Mouse (Mus musculus) CD8-positive naive resting alpha-beta T cell, adult 2 months (primary cell): ENCODE measurements around the gene Zfp683.

Experiments used
- DNase-seq, 2 experiments: peaks; one replicate each; pipeline ENCODE4 v3.0.0; 2022; ENCODE audit warnings: low read depth in 2 of 2, low spot score in 2 of 2

Zfp683 gene

DNA sequence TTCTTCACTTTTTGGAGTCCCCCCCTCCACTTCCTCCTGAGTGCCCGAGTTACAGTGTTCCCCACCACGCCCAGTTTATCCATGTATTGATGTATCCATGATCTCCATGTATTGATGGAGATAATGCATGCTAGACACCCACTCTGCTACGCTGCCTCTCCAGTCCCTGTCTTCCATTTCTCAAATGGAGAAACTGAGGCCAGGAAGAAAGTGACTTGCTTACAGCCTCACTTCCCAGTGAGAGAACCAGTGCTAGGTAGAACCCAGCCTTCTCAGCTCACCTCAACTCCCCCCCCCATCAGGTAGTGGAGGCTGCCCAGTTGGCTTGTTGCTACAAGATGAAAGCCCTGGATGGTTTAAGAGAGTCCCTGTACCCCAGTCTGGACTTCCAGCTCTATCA lies at the start of gene Zfp683:
Gene Zfp683 (plus strand): TSS at position 301 of the 400 bp plus-strand sequence.
- DNase-seq = no peak

DNA sequence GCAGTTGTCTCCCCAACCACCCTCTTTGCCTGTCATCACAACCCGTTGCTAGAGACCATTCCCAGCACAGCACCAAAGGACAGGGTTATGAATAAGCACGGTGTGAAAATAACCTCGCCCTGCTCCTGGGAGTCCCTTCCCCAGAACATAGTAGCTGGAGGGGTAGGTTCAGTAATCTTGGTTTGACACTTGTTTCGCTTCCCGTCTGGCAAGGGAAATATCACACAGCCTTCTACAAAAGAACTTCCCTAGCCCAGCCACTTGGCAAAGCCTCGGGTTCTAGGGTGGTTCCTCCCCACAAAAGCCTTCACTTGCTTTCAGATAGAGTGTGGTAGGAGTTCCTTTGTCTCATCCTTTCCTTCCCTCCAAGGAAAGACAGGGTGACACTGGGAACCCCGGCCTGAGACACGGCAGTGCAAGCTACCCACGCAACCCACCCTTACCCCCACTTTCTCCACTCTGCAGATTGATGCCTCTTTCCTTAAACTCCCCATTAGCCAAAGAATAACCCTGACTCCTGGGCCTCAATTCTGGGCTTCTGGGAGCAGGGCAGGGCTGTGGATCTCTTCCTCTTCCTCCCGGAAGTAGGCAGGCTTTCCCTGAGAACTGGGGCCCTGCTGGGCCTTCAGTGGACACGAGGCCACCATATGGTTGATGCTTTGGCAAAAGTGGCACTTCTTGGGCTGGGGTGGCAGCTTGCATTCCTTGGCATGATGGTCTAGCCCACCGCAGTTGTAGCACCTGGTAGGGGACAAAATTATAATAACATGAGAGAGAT lies 47.9 kb upstream of the Zfp683 start:
- DNase-seq = no peak

DNA sequence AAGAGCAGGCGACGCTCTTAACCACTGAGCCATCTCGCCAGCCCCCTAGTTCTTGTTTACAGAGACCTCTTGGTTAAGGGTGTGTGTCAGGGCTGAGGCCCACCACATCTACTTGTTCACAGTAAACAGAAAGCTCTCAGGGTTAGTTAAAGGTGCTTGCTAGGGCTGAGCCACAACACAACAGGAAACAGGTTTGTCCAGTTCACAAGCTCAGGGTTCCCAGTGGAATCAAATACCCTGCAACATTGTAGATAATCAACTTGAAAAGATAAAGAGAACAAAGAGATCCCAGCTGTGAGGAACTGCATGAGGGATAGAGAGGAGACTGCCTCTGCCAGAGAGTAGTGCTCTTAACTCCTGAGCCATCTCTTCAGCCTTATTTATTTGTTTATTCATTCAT lies 46.8 kb upstream of the Zfp683 start:
- DNase-seq = no peak

DNA sequence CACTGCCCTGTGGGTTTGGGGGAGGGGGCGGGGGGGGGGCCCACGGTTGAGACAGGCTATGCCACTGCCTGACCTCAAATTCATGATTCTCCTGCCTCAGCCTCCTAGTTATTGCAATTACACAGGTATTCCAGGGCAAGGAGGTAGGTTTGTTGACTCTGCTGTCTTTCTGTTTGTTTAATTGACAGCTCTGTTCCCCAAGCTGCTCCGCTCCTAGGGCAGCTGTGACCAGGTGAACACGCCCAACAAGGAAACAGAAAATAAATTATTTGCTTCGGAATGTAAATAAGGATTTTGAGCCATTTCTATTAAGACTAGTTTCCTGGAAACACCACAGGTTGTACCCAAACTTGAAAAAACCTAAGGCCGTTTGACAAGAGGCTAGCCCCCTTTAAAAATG lies 43.9 kb upstream of the Zfp683 start:
- no peak for DNase-seq

DNA sequence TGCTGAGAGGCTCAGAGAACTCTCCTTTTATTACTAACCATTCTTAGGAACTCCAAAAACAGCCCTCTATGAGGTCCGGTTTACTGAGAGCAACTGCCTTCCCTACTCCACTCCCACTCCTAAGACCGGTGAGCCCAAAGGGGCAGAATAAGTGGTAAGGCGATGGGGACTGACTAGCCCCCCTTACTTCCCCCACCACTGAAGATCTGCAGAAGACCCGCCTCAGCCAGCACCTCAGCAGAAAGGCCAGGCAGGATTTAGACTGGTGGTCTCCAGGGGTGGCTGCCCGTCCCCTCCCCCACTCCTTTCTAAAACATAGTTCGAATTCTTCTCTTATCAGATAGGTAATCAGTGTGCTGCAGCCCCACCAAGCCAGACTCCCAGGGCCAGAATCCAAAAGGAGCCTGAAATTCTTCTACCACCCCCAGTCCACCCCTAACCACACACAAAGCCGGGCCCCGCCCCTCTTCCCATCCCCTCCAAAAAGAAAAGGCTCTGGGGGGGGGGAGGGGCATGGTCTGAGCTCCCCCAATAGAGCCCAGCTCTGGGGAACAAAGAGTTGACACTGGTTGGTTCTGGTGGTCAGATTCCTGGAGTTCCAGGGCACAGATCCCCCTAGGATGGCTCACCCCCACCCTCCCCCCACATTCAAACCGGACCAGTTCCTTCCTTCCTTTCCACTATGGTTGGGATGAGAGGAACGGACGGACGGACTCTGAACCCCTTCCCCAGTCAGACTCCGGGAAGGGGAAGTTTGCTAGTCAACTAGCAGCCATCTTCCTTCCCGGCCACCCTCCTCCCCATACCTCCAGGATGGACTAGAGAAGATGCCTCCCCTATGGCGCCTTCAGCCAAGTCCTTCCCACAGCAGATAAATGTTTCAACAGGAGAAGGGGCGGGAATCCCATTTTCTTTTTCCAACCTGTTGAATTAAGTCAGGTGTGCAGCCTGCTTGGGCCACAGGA lies 41.9 kb upstream of the Zfp683 start:
- no peak for DNase-seq

DNA sequence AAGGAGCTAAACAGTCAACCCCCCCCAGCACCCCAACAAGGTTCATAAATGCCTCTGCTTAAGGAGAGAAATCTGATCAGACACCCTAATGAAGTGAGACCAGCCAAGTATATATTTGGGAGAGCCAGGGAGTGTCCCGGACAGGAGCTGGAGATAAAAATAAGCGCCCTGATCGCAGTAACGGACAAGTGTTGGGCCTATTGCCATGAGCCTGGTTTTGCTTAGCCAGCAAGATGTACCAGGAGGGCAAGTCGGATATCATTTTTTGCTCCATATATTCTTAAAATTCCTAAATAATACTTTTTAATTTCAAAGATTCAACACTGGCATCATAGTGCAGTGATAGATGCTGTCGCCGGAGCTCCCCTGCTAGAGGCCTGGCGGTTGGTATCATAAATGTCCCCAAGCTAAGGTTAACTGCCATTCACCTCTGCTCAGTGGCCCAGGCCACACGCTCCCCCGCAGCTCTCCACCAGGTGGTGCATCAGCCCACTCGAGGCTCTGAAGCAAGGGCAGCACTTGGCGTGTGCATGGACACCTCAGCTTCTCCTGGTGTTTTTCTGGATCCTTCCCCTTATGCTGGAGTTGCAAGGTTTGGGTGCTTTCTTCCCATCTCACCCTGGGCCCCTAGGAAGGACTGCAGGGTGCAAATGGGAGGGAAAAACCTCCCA lies 40.6 kb upstream of the Zfp683 start:
- DNase-seq = peak in 1 of 2 experiments; percentile 29

DNA sequence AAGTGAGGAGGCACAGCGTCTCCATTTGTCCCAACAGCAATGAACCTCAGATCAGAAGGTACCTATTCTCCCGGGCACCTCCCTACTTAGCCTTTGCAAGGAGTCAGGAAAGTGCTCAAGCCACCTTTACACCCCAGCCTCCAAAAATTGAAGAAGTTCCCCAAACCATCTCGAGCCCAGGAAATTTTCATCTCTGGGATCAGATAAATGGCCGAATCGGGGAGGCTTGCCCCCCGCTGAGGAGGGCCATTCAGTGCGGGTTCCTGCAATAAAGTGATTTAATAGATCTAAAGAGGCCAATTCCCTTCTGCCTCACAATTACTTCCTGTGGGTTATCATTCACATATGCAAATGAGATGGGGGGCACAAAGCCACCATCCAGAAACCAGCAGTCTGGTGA lies 37.4 kb upstream of the Zfp683 start:
- DNase-seq = no peak

DNA sequence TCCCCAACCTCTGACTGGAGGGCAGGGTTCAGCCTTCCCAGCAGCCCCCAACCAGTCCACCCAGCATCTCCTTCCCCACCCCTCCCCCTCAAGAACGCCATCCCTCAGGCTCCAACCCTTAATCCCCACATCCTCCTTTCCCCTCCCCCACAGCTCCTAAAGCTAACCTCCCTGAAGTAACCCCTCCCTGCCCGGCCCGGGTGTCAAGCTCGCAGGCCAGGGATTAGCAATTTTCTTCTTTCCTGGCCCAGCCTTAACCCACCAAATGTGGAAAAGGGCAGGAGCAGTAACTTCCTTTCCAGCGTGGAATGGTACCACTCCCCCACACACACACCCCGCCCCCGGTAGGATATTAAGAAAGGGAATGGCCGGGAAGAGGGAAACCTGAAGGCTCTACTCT lies 36.9 kb upstream of the Zfp683 start:
- no peak for DNase-seq

DNA sequence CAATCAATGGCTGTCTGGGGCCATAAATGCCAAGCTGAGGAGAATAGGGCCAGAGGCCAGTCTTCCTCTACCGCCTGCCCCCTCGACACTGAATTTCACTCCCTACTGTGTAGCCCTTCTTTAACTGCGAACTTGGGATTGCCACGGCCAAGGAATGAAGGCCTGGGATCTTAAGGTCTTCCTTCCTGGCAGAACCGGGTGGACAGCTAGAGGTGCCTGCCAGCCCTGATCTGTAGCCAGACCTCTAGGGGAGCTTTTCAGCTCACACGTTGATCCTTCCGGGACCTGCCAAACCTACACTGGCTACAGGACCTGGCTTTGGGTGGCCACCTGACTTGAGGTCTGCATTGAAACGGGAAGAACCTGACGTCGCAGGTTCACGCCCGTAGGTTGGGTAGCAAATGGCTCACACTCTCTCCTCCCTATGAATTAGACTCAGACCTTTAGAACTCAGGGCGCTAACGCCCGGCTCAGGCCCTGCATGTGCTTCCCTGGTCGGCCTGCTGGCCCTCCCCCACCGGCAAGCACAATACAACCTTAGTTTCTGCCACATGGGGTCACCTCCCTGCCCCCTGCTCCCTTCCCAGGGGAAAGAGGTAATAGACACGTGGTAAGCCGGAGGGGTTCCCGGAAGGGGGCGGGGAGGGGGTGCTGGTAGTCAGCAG lies 36.3 kb upstream of the Zfp683 start:
- no peak for DNase-seq

DNA sequence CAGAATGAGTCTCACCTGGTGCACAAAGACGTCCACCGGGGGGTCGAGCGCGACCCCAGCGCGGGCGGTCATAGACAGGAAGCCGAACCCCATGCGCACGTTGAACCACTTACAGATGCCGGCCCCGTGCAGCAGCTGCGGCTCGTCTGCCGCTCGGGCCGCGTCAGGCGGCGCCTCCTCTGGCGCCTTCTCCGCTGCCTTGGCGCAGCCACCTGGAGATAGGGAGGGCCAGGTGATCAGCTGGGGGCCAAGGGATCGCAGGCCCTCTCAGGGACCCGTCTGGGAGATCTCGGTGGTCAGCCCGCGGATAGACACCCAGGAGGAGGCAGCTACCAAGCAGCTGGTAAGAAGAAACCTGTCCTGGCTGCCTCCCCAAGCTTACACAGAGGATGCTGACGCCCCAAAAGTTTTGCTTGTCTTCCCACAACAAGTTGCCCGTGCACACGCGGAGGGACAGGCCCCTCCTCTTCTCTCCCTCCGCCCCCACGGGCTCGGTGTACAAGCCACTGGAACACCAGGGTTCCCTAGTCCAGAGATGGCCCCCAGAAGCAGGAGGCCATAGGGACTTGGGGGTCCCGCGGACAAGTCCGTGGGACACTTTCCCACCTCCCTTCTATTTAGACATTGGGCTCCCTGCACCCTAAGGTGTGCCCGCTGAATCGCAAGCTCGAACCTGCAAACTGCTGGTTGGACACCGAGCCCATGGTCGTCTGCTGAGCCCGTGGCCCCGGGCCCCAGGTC lies 35.4 kb upstream of the Zfp683 start:
- no peak for DNase-seq

DNA sequence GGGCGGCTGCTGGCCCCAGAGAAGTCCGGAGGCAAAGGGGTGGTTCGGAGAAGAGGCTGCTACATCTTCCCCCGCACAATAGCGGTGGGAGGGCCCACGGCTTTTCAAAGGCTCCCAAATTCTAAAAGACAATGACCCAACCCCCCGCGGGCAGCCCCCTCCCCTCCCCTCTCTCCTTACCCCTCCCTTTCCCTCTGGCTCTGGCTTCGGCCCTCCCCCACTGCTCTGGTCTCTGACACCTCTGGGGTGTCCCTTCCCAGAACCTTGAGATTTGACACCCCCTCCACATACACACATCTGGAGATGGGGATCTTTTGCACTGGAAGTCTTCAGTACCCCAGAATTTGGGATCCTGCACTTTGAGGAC lies 34.9 kb upstream of the Zfp683 start, which contains the start of gene Lin28a:
Gene Lin28a (minus strand): TSS at position 63 of the 367 bp plus-strand sequence.
- DNase-seq = no peak

DNA sequence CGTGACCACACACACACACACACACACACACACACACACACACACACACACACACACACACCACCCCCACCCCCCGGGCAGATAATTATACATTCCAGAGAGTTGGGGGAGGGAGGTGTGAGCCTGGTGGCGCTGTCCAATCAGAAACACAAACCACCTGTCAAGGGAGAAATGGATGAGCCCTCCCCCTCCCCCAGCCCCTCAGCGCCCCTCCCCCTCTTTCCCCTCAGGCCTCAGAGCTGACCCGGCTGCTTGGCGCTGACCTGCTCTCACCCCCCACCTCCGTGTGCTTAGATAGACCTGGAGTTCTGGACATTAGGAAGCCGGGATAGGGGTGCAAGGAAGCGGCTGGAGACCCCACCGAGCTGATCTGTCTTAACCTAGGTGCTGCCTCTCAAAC lies 34.4 kb upstream of the Zfp683 start:
- DNase-seq = no peak

DNA sequence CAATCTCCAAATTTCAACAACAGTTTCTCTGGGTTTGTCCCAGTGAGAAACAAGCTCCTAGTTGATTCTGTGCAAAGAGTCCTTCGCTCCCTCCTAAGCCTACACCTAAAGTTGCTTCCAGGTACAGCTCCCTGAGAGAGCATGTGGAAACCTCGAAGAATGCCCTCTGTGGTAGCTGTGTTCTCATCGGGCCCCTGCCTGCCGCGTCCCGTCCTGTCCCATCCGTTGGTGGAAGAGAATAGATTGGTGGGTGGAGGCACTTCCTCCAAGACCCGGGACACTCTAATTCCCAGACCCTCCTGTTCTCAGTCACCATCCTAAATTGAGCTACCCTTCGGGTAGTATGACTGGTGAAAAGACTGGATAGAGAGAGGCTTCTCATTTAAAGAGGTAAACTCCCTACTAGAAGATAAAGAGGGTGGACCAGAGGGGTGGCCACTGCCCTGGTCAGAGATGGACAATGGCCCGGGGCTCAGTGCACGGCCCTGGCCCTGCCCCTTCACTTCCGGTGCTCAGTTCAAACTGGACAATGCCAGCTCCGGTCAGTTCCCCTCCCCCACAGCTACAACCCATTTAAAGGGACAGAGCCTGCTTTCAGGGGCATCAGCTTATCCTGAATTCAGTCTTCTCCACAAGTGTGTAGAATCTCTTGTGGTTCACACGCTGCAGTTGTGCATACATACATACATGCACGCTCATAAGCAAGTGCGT lies 33.8 kb upstream of the Zfp683 start:
- no peak for DNase-seq

DNA sequence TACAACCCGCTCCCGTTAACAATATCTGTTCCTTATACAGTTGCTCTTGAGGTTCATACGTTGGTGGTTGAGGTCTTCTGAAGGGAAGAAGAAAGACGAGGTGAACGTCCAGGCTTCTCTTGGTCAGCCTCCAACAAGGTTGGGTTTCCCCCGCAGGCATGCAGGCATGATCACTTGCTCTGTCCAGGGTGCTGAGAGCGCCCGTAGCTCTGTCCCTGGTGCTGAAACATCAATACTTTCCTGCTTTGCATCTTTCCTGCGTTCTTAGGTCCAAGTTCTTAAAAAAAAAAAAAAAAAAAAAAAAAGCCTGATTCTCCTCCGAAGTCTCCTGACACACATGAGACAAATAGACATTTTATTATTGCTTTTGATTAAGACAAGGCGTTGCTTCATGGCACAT lies 33.0 kb upstream of the Zfp683 start:
- peak in 1 of 2 experiments; percentile 41 for DNase-seq

DNA sequence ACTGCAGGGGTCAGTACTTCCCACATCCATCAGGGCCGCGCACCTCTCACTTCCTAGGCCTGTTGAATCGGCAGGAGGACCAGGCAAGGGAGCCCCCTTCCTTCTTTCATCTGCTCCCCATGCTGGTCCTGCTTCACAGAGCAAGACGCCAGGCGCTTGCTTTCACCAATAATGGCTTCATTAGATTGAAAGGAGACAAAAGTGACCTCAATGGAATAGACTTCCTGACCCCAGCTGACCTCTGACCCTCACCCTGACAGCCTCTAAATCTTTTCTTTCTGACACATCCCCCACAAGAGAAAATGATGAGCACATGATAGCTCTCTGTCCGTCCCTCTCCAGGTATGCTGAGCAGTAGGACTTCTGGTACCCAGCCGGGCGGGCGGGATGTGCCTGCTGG lies 27.8 kb upstream of the Zfp683 start:
- no peak for DNase-seq

DNA sequence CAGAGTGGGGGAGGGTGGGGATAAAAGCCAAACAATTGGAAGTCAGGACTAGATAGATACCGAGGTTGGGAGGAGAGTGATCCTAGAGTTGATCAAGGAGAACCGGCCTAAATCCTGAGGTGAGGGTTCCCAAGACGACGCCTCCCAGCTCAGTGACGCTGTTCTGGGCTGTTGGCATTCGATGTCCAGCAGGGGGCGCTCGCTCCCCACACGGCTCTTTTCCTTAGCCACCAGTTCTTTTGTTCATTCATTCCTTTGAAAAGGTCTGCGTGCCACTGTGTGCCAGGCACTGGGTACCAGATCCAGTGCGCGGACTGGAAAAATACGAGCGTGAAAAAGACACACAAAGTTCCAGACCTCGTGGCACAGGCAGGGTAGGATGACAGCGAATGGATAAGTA lies 17.7 kb upstream of the Zfp683 start:
- peak; percentile 79 to 80 for DNase-seq

DNA sequence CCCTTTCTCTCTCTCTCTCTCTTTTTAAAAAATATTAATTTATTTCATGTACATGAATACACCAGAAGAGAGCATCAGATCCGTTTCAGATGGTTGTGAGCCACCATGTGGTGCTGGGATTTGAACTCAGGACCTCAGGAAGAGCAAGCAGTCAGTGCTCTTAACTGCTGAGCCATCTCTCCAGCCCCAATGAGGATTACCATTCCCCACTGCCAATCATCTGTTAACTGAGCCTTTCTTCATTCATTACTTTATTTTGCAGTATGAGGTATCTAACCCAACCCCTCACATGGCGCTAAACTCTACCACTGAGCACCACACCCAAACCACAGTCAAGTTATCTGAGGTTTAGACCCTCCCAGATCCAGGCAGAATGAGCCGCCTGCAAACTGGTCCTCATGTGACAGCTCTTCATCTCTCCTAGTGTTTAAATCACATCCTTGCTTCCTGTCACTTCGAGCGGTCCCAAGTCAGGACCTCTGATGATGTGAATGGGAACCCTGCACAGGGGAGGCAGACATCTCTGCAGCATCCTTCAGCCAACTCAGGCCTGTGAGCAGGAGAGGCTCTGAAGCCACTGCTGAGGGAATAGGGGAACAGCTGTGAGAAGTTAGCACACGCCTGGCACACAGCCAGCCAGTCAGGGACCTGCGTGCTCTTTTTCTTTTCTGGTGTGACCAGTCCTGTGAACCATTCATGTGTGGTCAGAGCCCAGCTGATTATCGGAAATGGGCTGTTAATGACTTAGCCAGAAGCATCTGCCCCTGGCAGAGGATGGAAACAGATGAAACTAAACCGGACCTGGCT lies 12.1 kb upstream of the Zfp683 start:
- DNase-seq = peak; percentile 30 to 47

DNA sequence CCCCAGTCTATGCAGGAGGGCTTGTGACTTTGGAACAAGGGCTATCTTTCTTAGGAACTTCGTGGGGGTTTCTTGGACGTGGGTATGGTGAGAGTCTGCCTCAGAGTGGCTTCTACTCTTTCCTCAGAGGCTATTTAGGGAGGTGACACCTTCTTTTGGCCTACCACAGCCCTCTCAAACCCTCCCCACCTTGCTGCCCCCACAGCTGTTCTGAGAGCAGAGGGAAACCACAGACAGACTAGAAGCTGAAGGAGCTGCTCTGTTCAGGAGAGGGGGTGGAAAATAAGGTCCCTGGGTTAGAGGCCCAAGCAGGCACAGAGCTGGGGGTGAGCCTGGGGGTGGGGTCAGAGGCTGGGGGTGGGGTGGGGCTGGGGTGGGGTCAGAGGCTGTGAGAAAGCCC lies 10.6 kb upstream of the Zfp683 start:
- DNase-seq = peak in 1 of 2 experiments; percentile 23

DNA sequence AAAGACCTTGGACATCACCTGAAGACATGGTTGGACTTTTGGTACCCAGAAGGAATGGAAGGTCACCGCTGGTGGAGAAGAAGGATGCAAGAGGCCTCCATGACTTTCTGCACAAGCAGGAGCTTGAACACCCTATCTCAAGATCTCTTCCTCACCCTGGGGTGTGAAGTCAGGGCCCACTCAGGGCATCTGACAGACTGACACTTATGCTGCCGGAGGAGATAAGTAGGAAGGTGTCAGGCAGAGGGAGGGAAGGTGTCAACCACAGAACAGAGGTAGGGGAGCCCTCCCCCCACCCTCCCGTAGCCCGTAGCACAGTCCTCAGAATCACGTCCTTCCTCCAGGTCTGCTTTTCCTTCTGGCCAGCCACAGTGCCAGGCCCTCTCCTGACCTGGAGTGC lies 6.0 kb upstream of the Zfp683 start:
- DNase-seq = no peak
